Mouse (Mus musculus) heart, postnatal 14 days (tissue): ENCODE measurements around the gene Qrfp. TPM values are rescaled to one million over a fixed set of nuclear protein-coding genes. Genes with fewer than 3 reads are reported as not detected.

Experiments
- total RNA-seq, 2 experiments: library from RNA; stranded (reverse); gene quantifications; 2 replicates each; pipeline ENCODE4 v1.2.3; 2021

Qrfp gene
- total RNA-seq, 2 experiments from 2014 or later = not detected

Other genes starting within 250 kb of the Qrfp start
- 10 to 100 TPM; 21.0 to 24.1 TPM for gene Fubp3, start 237.9 kb downstream of the Qrfp start, total RNA-seq
- gene Prdm12, start 170.5 kb downstream of the Qrfp start, total RNA-seq = not detected
- 1 to 10 TPM; 9.1 to 9.2 TPM for gene Exosc2, start 139.9 kb downstream of the Qrfp start, total RNA-seq
- 10 to 100 TPM; 43.1 to 45.7 TPM for gene Abl1, start 122.2 kb downstream of the Qrfp start, total RNA-seq
- gene Fibcd1, start 35.4 kb upstream of the Qrfp start, total RNA-seq = under 1 TPM in 1 of 2 experiments, not detected in 1; 0.05 TPM
- 1 to 10 TPM in 1 of 2 experiments, under 1 TPM in 1; 0.85 to 1.3 TPM for gene Lamc3, start 76.7 kb upstream of the Qrfp start, total RNA-seq
- gene Aif1l, start 139.6 kb upstream of the Qrfp start, total RNA-seq = 1 to 10 TPM; 3.8 to 5.3 TPM
- 10 to 100 TPM; 37.0 to 38.1 TPM for gene Nup214, start 163.9 kb upstream of the Qrfp start, total RNA-seq